Mouse (Mus musculus) olfactory bulb, adult 2 months (tissue): ENCODE results near the gene Pthlh.

Experiments used
- CTCF ChIP-seq: fragments of 200-500 bp; IDR thresholded peaks from 2 replicates; pipeline ENCODE4 v1.5.1; 2012; ENCODE audit warnings: low read depth, mild to moderate bottlenecking, low read length, moderate library complexity; ENCODE audit not compliant: insufficient read depth
- POLR2A ChIP-seq: fragments of 200-500 bp; IDR thresholded peaks from 2 replicates; pipeline ENCODE4 v1.6.1; 2012; ENCODE audit warnings: mild to moderate bottlenecking, low read depth, low read length, moderate library complexity; ENCODE audit not compliant: insufficient read depth

DNA sequence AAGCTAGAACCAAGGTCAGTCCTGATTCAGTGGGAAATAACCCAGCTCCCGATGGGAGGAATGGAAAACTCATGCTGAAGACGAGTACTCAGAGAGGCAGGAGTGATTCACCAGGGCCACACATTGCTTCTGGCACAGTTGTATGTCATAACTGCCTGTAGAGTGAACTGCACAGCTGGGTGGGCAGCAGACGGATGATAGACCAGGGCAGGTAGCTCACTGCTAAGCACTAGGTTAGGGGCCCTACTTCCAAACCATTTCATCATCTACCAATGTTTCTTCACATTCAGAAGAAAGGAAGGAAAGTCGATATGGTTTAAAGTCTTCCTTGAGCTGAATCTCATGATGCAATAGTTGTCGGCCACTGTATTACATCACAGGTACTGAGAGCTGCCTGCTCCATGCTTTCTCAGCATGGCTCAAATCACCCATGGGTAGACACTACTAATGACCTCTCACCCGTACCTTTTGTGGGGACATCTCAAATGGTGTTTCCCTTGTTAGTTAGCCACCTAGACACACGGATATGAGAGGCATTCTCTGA, 46.5 kb upstream of the Pthlh start:
- TF ChIP-seq POLR2A (no peak), CTCF (no peak)
